Mouse (Mus musculus) embryonic facial prominence, embryonic 14.5 days (tissue): Measurements from ENCODE around the gene Dhx15. TPM values are rescaled to one million over a fixed set of nuclear protein-coding genes. Genes with fewer than 3 reads are reported as not detected.
A peak's percentile ranks its signal among the peaks of the same experiment; 100 is the strongest.
"Not testable (repeated sequence)": the region's sequence is repeated elsewhere in the genome, so short reads cannot be mapped to it uniquely, and the experiment has no call there.

ENCODE experiments used
- ATAC-seq: fragments of 200-750 bp; cut with Nextera tagmentation; 2 replicates; pipeline ENCODE4 v1.8.0; 2017; ENCODE audit warnings: low read depth, moderate number of reproducible peaks, moderate TSS enrichment
- DNase-seq: peaks from one replicate; pipeline ENCODE4 v3.0.0-alpha.2; 2015; ENCODE audit warnings: low spot score
- H3K27ac ChIP-seq: fragments of 300-500 bp; sonication (generic); replicated peaks from 2 replicates; pipeline ENCODE4 v1.5.1; 2014; ENCODE audit warnings: low read depth, mild to moderate bottlenecking, low read length, moderate library complexity
- H3K27me3 ChIP-seq: fragments of 300-500 bp; sonication (generic); replicated peaks from 2 replicates; pipeline ENCODE4 v1.6.1; 2014; ENCODE audit warnings: low read length; ENCODE audit not compliant: control insufficient read depth, insufficient read depth
- H3K36me3 ChIP-seq: fragments of 300-500 bp; sonication (generic); 2 replicates; pipeline ENCODE4 v1.6.1; 2014; ENCODE audit warnings: low read length, mixed read lengths; ENCODE audit not compliant: control insufficient read depth, insufficient read depth
- H3K4me1 ChIP-seq: fragments of 300-500 bp; sonication (generic); 2 replicates; pipeline ENCODE4 v1.6.1; 2014; ENCODE audit warnings: antibody characterized with exemption, low read length; ENCODE audit not compliant: control insufficient read depth, insufficient read depth
- H3K4me2 ChIP-seq: fragments of 300-500 bp; sonication (generic); 2 replicates; pipeline ENCODE4 v1.6.1; 2014; ENCODE audit warnings: low read depth, mild to moderate bottlenecking, low read length, moderate library complexity, mixed read lengths
- H3K4me3 ChIP-seq: fragments of 300-500 bp; sonication (generic); 2 replicates; pipeline ENCODE4 v1.5.1; 2014; ENCODE audit warnings: low read depth, mild to moderate bottlenecking, low read length
- H3K9ac ChIP-seq: fragments of 300-500 bp; sonication (generic); 2 replicates; pipeline ENCODE4 v1.6.1; 2014; ENCODE audit warnings: low read depth, mild to moderate bottlenecking, low read length, moderate library complexity, mixed read lengths
- H3K9me3 ChIP-seq: fragments of 300-500 bp; sonication (generic); 2 replicates; pipeline ENCODE4 v1.6.1; 2016; ENCODE audit warnings: low read length; ENCODE audit not compliant: control insufficient read depth
- WGBS: fragments of 180-500 bp; shearing (Covaris S2); extraction: QIAGEN DNeasy Blood & Tissue Kit; methylation state at CpG from one replicate; pipeline ENCODE4 v1.1.7; 2014; 5-methylcytosine and 5-hydroxymethylcytosine counted together
- polyA plus RNA-seq: library from polyadenylated mRNA; unstranded; fragments of >200 nt; fragmentation: Nextera tagmentation; extraction: Ambion mirVana; gene quantifications from 2 replicates; pipeline ENCODE4 v1.2.1, GENCODE M21; 2014

Gene Dhx15
- 76.3 and 81.4 TPM in 2 replicates for polyA plus RNA-seq

DNA sequence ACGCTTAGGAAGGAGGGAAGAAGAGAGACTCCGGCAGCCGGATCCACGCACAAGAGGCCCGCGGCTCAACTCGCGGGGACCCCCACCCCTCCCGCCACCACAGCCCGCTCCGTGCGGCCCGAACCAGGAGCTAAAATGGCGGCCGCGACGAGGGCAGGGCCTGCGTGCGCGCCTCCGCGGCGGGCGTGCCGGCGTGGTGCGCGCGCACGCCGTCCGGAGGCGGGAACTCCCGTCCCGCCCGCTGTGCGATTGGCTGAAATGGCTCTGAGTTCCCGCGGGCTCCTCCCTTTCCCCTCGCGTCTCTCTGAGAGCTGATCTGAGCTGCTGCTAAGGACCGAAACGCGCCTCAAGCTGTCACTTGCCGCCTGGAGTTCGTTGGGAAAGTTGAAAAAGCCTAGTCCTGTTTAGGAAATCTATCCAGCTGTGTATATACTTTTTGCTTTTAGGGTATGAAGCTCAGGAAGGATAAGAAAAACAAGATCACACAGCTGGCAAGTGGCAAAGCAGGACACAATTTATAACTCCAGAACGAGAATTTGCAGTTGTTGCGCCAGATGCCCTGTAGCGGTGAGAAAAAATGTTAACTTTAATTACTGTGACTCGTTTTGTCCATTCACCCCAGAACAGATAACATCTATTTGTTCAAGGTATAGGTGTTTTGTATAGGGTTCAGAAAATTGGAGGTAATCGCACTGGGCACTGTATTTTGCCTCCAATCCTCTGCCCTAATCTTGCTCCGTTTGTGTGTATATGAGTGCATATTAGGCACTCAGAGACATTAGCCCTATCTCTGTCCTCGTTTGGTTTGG is at the start of gene Dhx15:
Dhx15 (minus strand) TSS at position 144 of the 809 bp plus-strand sequence.
- WGBS, result under 1% methylated on average over 43 of the region's 53 CpGs

DNA sequence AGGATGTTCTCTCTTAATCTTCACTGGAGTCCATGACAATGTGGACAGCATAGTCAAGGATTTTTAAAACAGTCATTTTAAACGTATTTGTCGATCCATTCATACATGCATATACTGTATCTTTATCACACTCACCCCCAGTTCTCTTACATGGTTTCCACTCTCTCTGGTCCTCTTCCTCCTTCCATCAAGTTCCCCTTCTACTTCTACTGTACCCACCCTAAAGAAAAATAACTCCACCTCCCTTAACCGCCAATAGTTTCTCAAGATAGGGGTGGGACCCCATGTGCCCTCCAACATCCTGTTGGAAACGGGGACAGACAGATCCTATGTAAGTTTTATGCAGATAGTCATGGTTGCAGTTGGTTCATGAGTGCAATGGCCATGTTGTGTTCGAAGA is 48.6 kb upstream of the Dhx15 start:
- Histone ChIP-seq H3K36me3 (no peaks in the 10 kb centered on the region), H3K27me3 (no peaks in the 10 kb centered on the region), H3K9me3 (0 out of 2 replicates have a peak, but pooled peaks cover 4% of the 10 kb centered on the region), H3K9ac (no peak overlapping the region), H3K4me2 (no peak overlapping the region), H3K4me3 (no peak overlapping the region), H3K4me1 (peaks cover 20% of the 10 kb centered on the region), H3K27ac (no peak overlapping the region)
- ATAC-seq (no peak), DNase-seq (no peak)
- 88% methylated on average over 5 of the region's 5 CpGs for WGBS

More for the DNA sequence above, at the start of gene Dhx15:
- ATAC-seq, result peak; percentile 98
- peaks cover 16% of the 10 kb centered on the region for H3K4me1 ChIP-seq
- peak within 1 kb of the TSS; percentile 100 for H3K9ac ChIP-seq
- H3K9me3 ChIP-seq, result no peaks in the 10 kb centered on the region
- H3K36me3 ChIP-seq, result no peaks in the 10 kb centered on the region
- peak within 1 kb of the TSS; percentile 87 for H3K4me2 ChIP-seq
- peak within 1 kb of the TSS; percentile 96 for H3K27ac ChIP-seq
- DNase-seq, result peak; percentile 97
- no peaks in the 10 kb centered on the region for H3K27me3 ChIP-seq
- peak within 1 kb of the TSS; percentile 96 for H3K4me3 ChIP-seq

DNA sequence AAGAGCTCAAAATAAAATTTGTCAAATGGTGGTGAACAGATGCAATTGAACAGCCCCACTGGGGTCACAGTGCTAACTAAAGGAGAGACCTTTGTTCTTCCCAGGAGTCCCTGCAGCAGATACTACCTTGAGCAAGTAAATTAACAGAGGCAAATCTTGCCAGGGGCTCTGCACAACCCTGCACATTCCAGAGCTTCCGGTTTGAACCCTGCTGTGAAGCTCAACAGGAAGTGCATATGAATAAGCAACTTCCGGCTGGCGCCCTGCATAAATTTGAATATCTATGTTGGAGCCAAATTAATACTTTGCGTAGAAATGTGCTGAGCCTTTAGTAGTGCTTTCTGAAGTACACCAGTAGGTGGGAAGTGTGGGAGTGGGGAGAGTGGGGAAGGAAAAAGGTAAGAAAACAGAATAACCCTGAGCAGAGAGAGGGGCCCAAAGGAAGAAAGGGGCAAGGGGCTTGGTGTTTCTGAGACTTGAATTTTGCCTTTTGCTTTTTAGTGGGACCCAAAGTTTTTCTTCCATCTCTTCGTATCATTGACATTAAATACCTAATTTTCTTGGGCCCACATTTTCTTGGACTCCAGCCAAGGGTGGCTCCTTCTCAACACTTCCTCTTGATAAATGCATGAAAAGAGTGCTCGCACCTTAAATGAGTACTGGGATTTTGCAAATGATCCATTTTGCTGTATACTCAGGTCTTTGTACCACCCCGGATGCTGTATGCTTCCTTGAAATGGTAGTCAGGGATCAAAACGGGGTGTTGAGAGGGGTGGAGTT is 47.8 kb upstream of the Dhx15 start:
- no peak overlapping the region for H3K9ac ChIP-seq

DNA sequence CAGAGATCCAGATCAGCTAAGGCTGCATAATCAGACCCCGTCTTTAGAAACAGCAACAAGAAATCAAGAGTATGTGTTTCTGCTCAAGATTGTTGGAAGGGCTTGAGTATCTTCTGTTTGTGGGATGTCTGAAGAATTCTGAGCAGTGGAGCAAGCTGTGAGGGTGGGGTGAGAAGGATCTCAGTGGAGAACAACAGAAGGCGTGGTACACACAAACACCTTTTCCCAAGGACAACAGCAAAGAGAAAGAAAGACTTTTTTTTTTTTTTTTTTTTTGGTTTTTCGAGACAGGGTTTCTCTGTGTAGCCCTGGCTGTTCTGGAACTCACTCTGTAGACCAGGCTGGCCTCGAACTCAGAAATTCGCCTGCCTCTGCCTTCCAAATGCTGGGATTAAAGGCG is 46.3 kb upstream of the Dhx15 start:
- H3K4me1 ChIP-seq, result peaks cover 20% of the 10 kb centered on the region
- not testable (repeated sequence) for ATAC-seq, H3K36me3 ChIP-seq, H3K27ac ChIP-seq, H3K27me3 ChIP-seq, H3K4me2 ChIP-seq, DNase-seq, H3K4me3 ChIP-seq, H3K9ac ChIP-seq, H3K9me3 ChIP-seq
- 76% methylated on average over 6 of the region's 6 CpGs for WGBS

More for the DNA sequence above, 47.8 kb upstream of the Dhx15 start:
- peaks cover 20% of the 10 kb centered on the region for H3K4me1 ChIP-seq
- ATAC-seq (0 out of 2 replicates have a peak, but pooled peaks have one; percentile 19), DNase-seq (no peak)
- no peak overlapping the region for H3K4me2 ChIP-seq
- no peak overlapping the region for H3K4me3 ChIP-seq
- no peaks in the 10 kb centered on the region for H3K27me3 ChIP-seq
- WGBS, result 56% methylated on average over 8 of the region's 8 CpGs
- H3K9me3 ChIP-seq, result 0 out of 2 replicates have a peak, but pooled peaks cover 4% of the 10 kb centered on the region
- H3K36me3 ChIP-seq, result no peaks in the 10 kb centered on the region
- no peak overlapping the region for H3K27ac ChIP-seq

DNA sequence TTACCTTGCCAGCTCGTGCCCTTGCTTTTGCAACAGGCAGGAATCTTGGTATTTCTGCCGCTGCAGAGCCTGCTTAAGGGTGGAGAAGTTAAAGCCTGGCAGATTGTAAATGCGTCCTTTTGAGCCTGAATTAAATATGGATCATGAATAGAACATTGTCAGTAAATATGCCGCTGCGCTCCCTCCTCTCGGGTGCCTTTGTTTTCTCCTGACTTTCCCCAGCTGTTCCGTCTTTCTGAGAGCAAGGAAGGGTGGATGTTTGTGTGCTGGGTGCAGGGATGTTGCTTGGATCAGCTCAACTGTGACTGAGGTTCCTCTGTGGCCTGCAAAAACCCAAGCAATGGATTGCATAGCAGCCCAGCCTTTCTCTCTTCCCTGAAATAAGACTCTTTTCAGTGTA is 44.3 kb upstream of the Dhx15 start:
- Histone ChIP-seq H3K27me3 (no peaks in the 10 kb centered on the region), H3K27ac (peak overlapping the region; percentile 3; the same call in 1 of the 2 replicates), H3K4me3 (no peak overlapping the region), H3K9ac (no peak overlapping the region), H3K36me3 (no peaks in the 10 kb centered on the region), H3K9me3 (0 out of 2 replicates have a peak, but pooled peaks cover 4% of the 10 kb centered on the region), H3K4me1 (peaks cover 20% of the 10 kb centered on the region), H3K4me2 (no peak overlapping the region)
- 47% methylated on average over 7 of the region's 7 CpGs for WGBS
- ATAC-seq (peak; percentile 4; the same call in 1 of the 2 replicates), DNase-seq (no peak)

DNA sequence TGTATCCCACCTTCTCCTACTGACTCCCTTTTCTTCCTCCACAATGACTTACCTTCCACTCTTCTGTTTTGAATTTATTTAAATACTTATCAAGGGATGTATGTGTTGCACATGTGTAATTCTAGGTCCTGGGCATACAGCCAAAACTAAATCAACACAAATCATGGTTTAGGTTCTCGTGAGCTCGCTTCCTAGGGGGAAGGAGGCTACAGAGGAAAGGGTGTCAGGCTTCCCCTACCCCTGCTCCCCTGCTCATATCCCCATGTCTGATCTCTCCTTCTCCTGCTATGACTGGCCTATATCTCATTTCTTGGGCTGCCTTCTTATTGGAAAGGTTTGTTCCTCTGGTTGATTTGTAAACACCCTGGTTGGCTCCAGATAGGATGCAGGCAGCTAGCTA is 43.6 kb upstream of the Dhx15 start:
- Histone ChIP-seq H3K4me1 (peaks cover 20% of the 10 kb centered on the region), H3K27me3 (no peaks in the 10 kb centered on the region), H3K36me3 (no peaks in the 10 kb centered on the region), H3K4me3 (no peak overlapping the region), H3K4me2 (no peak overlapping the region), H3K27ac (peak overlapping the region; percentile 3; the same call in 1 of the 2 replicates), H3K9ac (no peak overlapping the region), H3K9me3 (0 out of 2 replicates have a peak, but pooled peaks cover 4% of the 10 kb centered on the region)
- WGBS, result 9% methylated on average over 2 of the region's 2 CpGs
- ATAC-seq (peak; percentile 41; the same call in 1 of the 2 replicates), DNase-seq (peak; percentile 88)

DNA sequence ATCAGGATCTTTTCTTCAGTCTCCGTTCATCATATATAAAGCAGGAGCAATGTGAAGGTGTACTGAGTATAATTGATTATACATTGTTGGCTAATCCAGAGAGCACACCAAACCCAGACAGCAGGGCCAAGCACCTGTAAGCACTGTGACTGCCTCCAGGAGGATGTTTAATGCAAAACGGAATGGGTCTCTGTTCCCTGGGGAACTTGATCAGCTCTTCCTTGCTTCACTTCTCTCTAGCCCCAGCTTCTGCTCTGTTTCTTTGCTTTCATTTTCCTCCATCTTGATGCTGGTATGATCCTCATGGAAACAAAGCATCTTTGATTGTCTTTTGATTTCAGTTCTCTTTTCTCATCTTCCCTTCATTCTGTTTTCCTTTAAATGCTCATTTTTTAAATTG is 42.3 kb upstream of the Dhx15 start:
- 61% methylated on average over 2 of the region's 2 CpGs for WGBS
- no peak for ATAC-seq

DNA sequence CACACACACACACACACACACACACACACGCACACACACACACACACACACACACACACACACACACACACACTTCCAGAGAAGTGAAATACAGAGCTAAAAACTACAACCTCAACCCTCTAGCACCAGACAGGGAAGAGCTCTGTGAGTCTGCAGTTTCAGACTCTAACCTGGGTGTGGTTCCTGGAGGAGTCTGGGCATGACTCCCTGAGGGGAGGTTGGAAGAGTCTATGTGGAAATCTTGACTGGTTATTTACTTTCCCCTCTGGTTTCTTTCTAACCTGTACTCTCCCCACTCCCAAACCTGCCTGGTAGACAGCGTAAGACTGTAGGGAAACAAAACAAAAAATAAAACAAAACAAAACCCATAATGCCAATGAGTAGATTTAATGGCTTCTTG is 41.9 kb upstream of the Dhx15 start:
- H3K4me1 ChIP-seq, result peaks cover 11% of the 10 kb centered on the region
- H3K27ac ChIP-seq, result no peak overlapping the region
- H3K27me3 ChIP-seq, result no peaks in the 10 kb centered on the region
- ATAC-seq (0 out of 2 replicates have a peak, but pooled peaks have one; percentile 52), DNase-seq (no peak)
- no peaks in the 10 kb centered on the region for H3K36me3 ChIP-seq
- 0 out of 2 replicates have a peak, but pooled peaks cover 4% of the 10 kb centered on the region for H3K9me3 ChIP-seq
- no peak overlapping the region for H3K4me3 ChIP-seq
- no peak overlapping the region for H3K9ac ChIP-seq
- H3K4me2 ChIP-seq, result no peak overlapping the region
- WGBS, result 85% methylated on average over 1 of the region's 2 CpGs

More for the DNA sequence above, 42.3 kb upstream of the Dhx15 start:
- no peaks in the 10 kb centered on the region for H3K36me3 ChIP-seq
- no peak overlapping the region for H3K4me2 ChIP-seq
- H3K27me3 ChIP-seq, result no peaks in the 10 kb centered on the region
- H3K9me3 ChIP-seq, result 0 out of 2 replicates have a peak, but pooled peaks cover 4% of the 10 kb centered on the region
- H3K9ac ChIP-seq, result no peak overlapping the region
- peaks cover 11% of the 10 kb centered on the region for H3K4me1 ChIP-seq
- no peak overlapping the region for H3K4me3 ChIP-seq
- H3K27ac ChIP-seq, result no peak overlapping the region
- DNase-seq, result no peak
